Mouse (Mus musculus) A20 (cell line): Measurements from ENCODE around the gene Slc22a21.
"Not testable (repeated sequence)": the region's sequence is repeated elsewhere in the genome, so short reads cannot be mapped to it uniquely, and the experiment has no call there.

Source experiments
- DNase-seq: peaks from one replicate; pipeline ENCODE4 v3.0.0-alpha.2; 2011; ENCODE audit warnings: low read depth, low spot score

Gene Slc22a21

GRCm38 (mm10) chr11:54002147-54002760 is 22.1 kb upstream of the Slc22a21 start:
- peak; percentile 55 for DNase-seq

- DNase-seq, result no peak
These were observed 17.5 kb upstream of the Slc22a21 start for GRCm38 (mm10) chr11:53997661-53998060.

- DNase-seq, result no peak
These were observed 12.1 kb upstream of the Slc22a21 start for GRCm38 (mm10) chr11:53992264-53992663.

- no peak for DNase-seq
These were observed 9.1 kb upstream of the Slc22a21 start for GRCm38 (mm10) chr11:53989232-53989631.

GRCm38 (mm10) chr11:53988081-53988480 is 7.9 kb upstream of the Slc22a21 start:
- DNase-seq, result no peak

- DNase-seq, result no peak
These were observed 1.3 kb upstream of the Slc22a21 start for GRCm38 (mm10) chr11:53981396-53981795.

- DNase-seq, result not testable (repeated sequence)
These were observed 710 bp downstream of the Slc22a21 start for GRCm38 (mm10) chr11:53979456-53979787.

GRCm38 (mm10) chr11:53977672-53978071 is 2.5 kb downstream of the Slc22a21 start:
- peak; percentile 15 for DNase-seq

- no peak for DNase-seq
These were observed 4.6 kb downstream of the Slc22a21 start for GRCm38 (mm10) chr11:53975559-53975958.

GRCm38 (mm10) chr11:53958984-53959383 is 21.1 kb downstream of the Slc22a21 start:
- peak; percentile 40 for DNase-seq

GRCm38 (mm10) chr11:53958176-53958575 is 22.0 kb downstream of the Slc22a21 start:
- DNase-seq, result peak; percentile 49

GRCm38 (mm10) chr11:53956636-53957035 is 23.5 kb downstream of the Slc22a21 start:
- no peak for DNase-seq

- DNase-seq, result no peak
These were observed 25.5 kb downstream of the Slc22a21 start for GRCm38 (mm10) chr11:53954653-53955052.

- DNase-seq, result not testable (repeated sequence)
These were observed 30.0 kb downstream of the Slc22a21 start for GRCm38 (mm10) chr11:53950133-53950532.

- not testable (repeated sequence) for DNase-seq
These were observed 48.2 kb downstream of the Slc22a21 start for GRCm38 (mm10) chr11:53931944-53932318.

- peak; percentile 63 for DNase-seq
These were observed 48.8 kb downstream of the Slc22a21 start for GRCm38 (mm10) chr11:53931091-53931943.

- no peak for DNase-seq
These were observed 50.4 kb downstream of the Slc22a21 start for GRCm38 (mm10) chr11:53929741-53930140.

GRCm38 (mm10) chr11:53928585-53928984 is 51.5 kb downstream of the Slc22a21 start:
- no peak for DNase-seq

- no peak for DNase-seq
These were observed 53.8 kb downstream of the Slc22a21 start for GRCm38 (mm10) chr11:53926303-53926702.

GRCm38 (mm10) chr11:53918851-53919250 is 61.3 kb downstream of the Slc22a21 start:
- no peak for DNase-seq

- no peak for DNase-seq
These were observed 69.1 kb downstream of the Slc22a21 start for GRCm38 (mm10) chr11:53911011-53911410.

- no peak for DNase-seq
These were observed 71.4 kb downstream of the Slc22a21 start for GRCm38 (mm10) chr11:53908686-53909085.

- no peak for DNase-seq
These were observed 75.6 kb downstream of the Slc22a21 start for GRCm38 (mm10) chr11:53904534-53904925.
